Mouse (Mus musculus) gastrocnemius, postnatal 36 days (tissue): ENCODE measurements around the gene Lrrc4. TPM values are rescaled to one million over a fixed set of nuclear protein-coding genes. Genes with fewer than 3 reads are reported as not detected.
A peak's percentile ranks its signal among the peaks of the same experiment; 100 is the strongest.

Experiments
- DNase-seq, 2 experiments: peaks; one replicate each; pipeline ENCODE4 v3.0.0; 2022
- intact Hi-C: fragments of 180-260 bp; cut with DNase I; formaldehyde crosslinking; loops from one replicate; pipeline ENCODE4 v1.15.1; 2025
- total RNA-seq, 2 experiments: library from RNA; stranded (reverse); gene quantifications; 2 replicates each; pipeline ENCODE4 v1.2.3; 2021

The Lrrc4 gene
- total RNA-seq, 2 experiments from 2014 or later = 0.20 to 0.44 TPM

- intact Hi-C loops = no loop called here
- DNase-seq = no peak
Observed at GRCm38 (mm10) chr6:28622963-28623362, 208.6 kb downstream of the Lrrc4 start.

- DNase-seq = peak in 1 of 2 experiments; percentile 10
- intact Hi-C loops = no loop called here
Observed at GRCm38 (mm10) chr6:28622522-28622921, 209.0 kb downstream of the Lrrc4 start.

GRCm38 (mm10) chr6:28621961-28622360 lies 209.6 kb downstream of the Lrrc4 start:
- intact Hi-C loops = no loop called here
- DNase-seq = no peak

GRCm38 (mm10) chr6:28621431-28621830 lies 210.1 kb downstream of the Lrrc4 start:
- intact Hi-C loops = no loop called here
- DNase-seq = no peak

GRCm38 (mm10) chr6:28618751-28619153 lies 212.8 kb downstream of the Lrrc4 start:
- intact Hi-C loops = no loop called here

GRCm38 (mm10) chr6:28618299-28618698 lies 213.2 kb downstream of the Lrrc4 start:
- intact Hi-C loops = no loop called here
- no peak for DNase-seq

More at GRCm38 (mm10) chr6:28618751-28619153, 212.8 kb downstream of the Lrrc4 start:
- DNase-seq = peak; percentile 32 to 33

GRCm38 (mm10) chr6:28615966-28616365 lies 215.6 kb downstream of the Lrrc4 start:
- intact Hi-C loops = no loop called here
- no peak for DNase-seq

GRCm38 (mm10) chr6:28615408-28615807 lies 216.1 kb downstream of the Lrrc4 start:
- intact Hi-C loops = no loop called here
- no peak for DNase-seq

GRCm38 (mm10) chr6:28614856-28615255 lies 216.7 kb downstream of the Lrrc4 start:
- DNase-seq = no peak
- intact Hi-C loops = no loop called here

- intact Hi-C loops = no loop called here
- no peak for DNase-seq
Observed at GRCm38 (mm10) chr6:28613441-28613840, 218.1 kb downstream of the Lrrc4 start.

Other genes starting within 250 kb of the Lrrc4 start
- under 1 TPM; 0.39 to 0.66 TPM for gene Lep, start 228.5 kb upstream of the Lrrc4 start, total RNA-seq